Mouse (Mus musculus) MEL (cell line): ENCODE data around the gene Man1b1.

Experiments used
- MAFK ChIP-seq: IDR thresholded peaks from 2 replicates; pipeline ENCODE4 v1.6.1; 2011; ENCODE audit warnings: low read depth, mild to moderate bottlenecking, low read length, improper control_type of control experiment, borderline replicate concordance
- POLR2AphosphoS5 ChIP-seq: IDR thresholded peaks from 2 replicates; pipeline ENCODE4 v1.6.1; 2012; ENCODE audit warnings: low read depth, borderline replicate concordance, mild to moderate bottlenecking, inconsistent platforms, low read length, moderate library complexity, mixed read lengths
- ZC3H11A ChIP-seq: IDR thresholded peaks from 2 replicates; pipeline ENCODE4 v1.6.1; 2012; ENCODE audit warnings: low read depth, mild to moderate bottlenecking, inconsistent platforms, low read length, improper control_type of control experiment

GRCm38 (mm10) chr2:25310180-25310579 is 22.0 kb upstream of the Man1b1 start:
- TF ChIP-seq MAFK, result no peak
- no peak for TF ChIP-seq ZC3H11A
- no peak for TF ChIP-seq POLR2AphosphoS5
